Mouse (Mus musculus): ENCODE data around the gene Gm9495. TPM values are rescaled to one million over a fixed set of nuclear protein-coding genes. Genes with fewer than 3 reads are reported as not detected.

Gm9495 gene
- polyA plus RNA-seq, 1 experiment from 2014 or later = not detected

Other genes starting within 250 kb of the Gm9495 start
- gene Zfp930, start 244.5 kb downstream of the Gm9495 start, polyA plus RNA-seq (2016; fragmentation: Nextera tagmentation; extraction: Ambion mirVana) = 15.3 and 22.0 TPM in 2 replicates
- gene D130040H23Rik, start 182.5 kb downstream of the Gm9495 start, polyA plus RNA-seq (2016; fragmentation: Nextera tagmentation; extraction: Ambion mirVana) = 4.7 and 5.6 TPM in 2 replicates
- gene Gm7697, start 69.4 kb upstream of the Gm9495 start, polyA plus RNA-seq (2016; fragmentation: Nextera tagmentation; extraction: Ambion mirVana) = not detected in 2 replicates
- 34.3 and 36.8 TPM in 2 replicates for gene Zfp868, start 172.0 kb upstream of the Gm9495 start, polyA plus RNA-seq (2016; fragmentation: Nextera tagmentation; extraction: Ambion mirVana)
- gene Zfp964, start 200.9 kb upstream of the Gm9495 start, polyA plus RNA-seq (2016; fragmentation: Nextera tagmentation; extraction: Ambion mirVana) = 2.3 and 2.8 TPM in 2 replicates

Data from hindbrain, embryonic 10.5 days (tissue).